Comparison of ENCODE assay signal across 25 mouse cellular contexts in genomic region chr19:55956745-55957144, GRCm38 (mm10).
DNase-seq lines count a peak whose midpoint lies in the region; ATAC-seq and TF ChIP-seq lines count a peak whose summit lies in the region.
"Had no signal": no experiment of that assay in that cellular context is flagged by ENCODE, and none has a peak within 500 bp of the region (broad histone marks: within the 10 kb centered on the region; RNA-seq: fewer than 3 reads in every experiment).

No protein-coding gene starts in this region.

- in situ Hi-C loops in Patski (cut with MboI; ENCODE audit: low pct_unique_long_range_greater_than_20kb): no loop called here

- H3K4me1 ChIP-seq in heart, postnatal 0 days (ENCODE audit: control insufficient read depth, insufficient read depth): no peaks in the 10 kb centered on the region
- no peaks in the 10 kb centered on the region for H3K4me1 ChIP-seq in MEL (ENCODE audit: control insufficient read depth in 1 of 2, insufficient read depth in 2 of 2, low read length in 2 of 2)
- H3K4me1 ChIP-seq in stomach, postnatal 0 days (replicated peaks; ENCODE audit: control insufficient read depth, insufficient read depth): no peaks in the 10 kb centered on the region
- no peaks in the 10 kb centered on the region for H3K4me1 ChIP-seq in lung, postnatal 0 days (ENCODE audit: insufficient read depth, low read depth, low read length)
- H3K4me1 ChIP-seq in forebrain, postnatal 0 days (ENCODE audit: insufficient read depth): no peaks in the 10 kb centered on the region

- no peak for TF ChIP-seq RAD21 in MEL (IDR thresholded peaks at IDR 0.05; ENCODE audit: low read depth, low read length)

- H3K9me3 ChIP-seq in heart, postnatal 0 days (replicated peaks; ENCODE audit: control insufficient read depth, low read length): 0 out of 2 replicates have a peak, but pooled peaks cover 6% of the 10 kb centered on the region
- H3K9me3 ChIP-seq in MEL (replicated peaks; ENCODE audit: insufficient read depth, low read length): no peaks in the 10 kb centered on the region; the same call in 1 of the 2 replicates
- 0 out of 2 replicates have a peak, but pooled peaks cover 3% of the 10 kb centered on the region for H3K9me3 ChIP-seq in stomach, postnatal 0 days (ENCODE audit: control insufficient read depth, low read length)
- H3K9me3 ChIP-seq in lung, postnatal 0 days (ENCODE audit: low read length): no peaks in the 10 kb centered on the region; the same call in 1 of the 2 replicates
- no peaks in the 10 kb centered on the region for H3K9me3 ChIP-seq in forebrain, postnatal 0 days (ENCODE audit: low read length)

- no peaks in the 10 kb centered on the region for H3K79me2 ChIP-seq in MEL (ENCODE audit: control insufficient read depth, insufficient read depth, low read length, poor library complexity)

- no peak for TF ChIP-seq CTCF in heart, postnatal 0 days (IDR thresholded peaks at IDR 0.05; ENCODE audit: low read depth)
- TF ChIP-seq CTCF in MEL (IDR thresholded peaks at IDR 0.05 in 2 of 3, conservative IDR thresholded peaks at IDR 0.05 in 1 of 3; ENCODE audit: control insufficient read depth in 1 of 3, insufficient read depth in 1 of 3, low read depth in 2 of 3, low read length in 3 of 3, poor library complexity in 1 of 3, severe bottlenecking in 1 of 3): no peak
- TF ChIP-seq CTCF in Patski (IDR thresholded peaks at IDR 0.05): no peak
- TF ChIP-seq CTCF in stomach, postnatal 0 days (IDR thresholded peaks at IDR 0.05; ENCODE audit: low read depth): no peak
- no peak for TF ChIP-seq CTCF in lung, postnatal 0 days (IDR thresholded peaks at IDR 0.05)
- no peak for TF ChIP-seq CTCF in forebrain, postnatal 0 days (IDR thresholded peaks at IDR 0.05; ENCODE audit: low read depth)

- ATAC-seq in heart, postnatal 0 days (ENCODE audit: insufficient read depth, low read depth): 0 out of 2 replicates have a peak, but pooled peaks have one; percentile 47
- peak; percentile 57 for ATAC-seq in Patski
- peak; percentile 71 for ATAC-seq in stomach, postnatal 0 days (ENCODE audit: low FRiP score, low TSS enrichment)
- ATAC-seq in lung, postnatal 0 days: no peak
- ATAC-seq in forebrain, postnatal 0 days: no peak
- ATAC-seq: activated CD4-positive, CD25-positive, alpha-beta regulatory T cell, adult 4 months; CD4-positive, CD25-positive, alpha-beta regulatory T cell, adult 4 months; forebrain, embryonic 13.5 days; forebrain, embryonic 16.5 days; hindbrain, embryonic 16.5 days; intestine, embryonic 16.5 days had no signal

- POLR2A ChIA-PET in Patski (lab: Charles Lee): no interaction called here

- no peak for TF ChIP-seq EP300 in heart, postnatal 0 days (IDR thresholded peaks at IDR 0.05; ENCODE audit: low read depth)
- TF ChIP-seq EP300 in MEL (IDR thresholded peaks at IDR 0.05; ENCODE audit: low read depth in 1 of 2, low read length in 2 of 2): no peak
- no peak for TF ChIP-seq EP300 in stomach, postnatal 0 days (optimal IDR thresholded peaks at IDR 0.05)
- no peak for TF ChIP-seq EP300 in lung, postnatal 0 days (IDR thresholded peaks at IDR 0.05)

- no peak overlapping the region for H3K27ac ChIP-seq in heart, postnatal 0 days (ENCODE audit: low read depth)
- H3K27ac ChIP-seq in MEL (ENCODE audit: control insufficient read depth, low read depth, low read length): no peak overlapping the region
- H3K27ac ChIP-seq in stomach, postnatal 0 days (replicated peaks): no peak overlapping the region
- no peak overlapping the region for H3K27ac ChIP-seq in lung, postnatal 0 days (ENCODE audit: low read length)
- no peak overlapping the region for H3K27ac ChIP-seq in forebrain, postnatal 0 days (ENCODE audit: low read depth, low read length)
- H3K27ac ChIP-seq: forebrain, embryonic 10.5 days; forebrain, embryonic 13.5 days; gastrocnemius, adult 2 months; hindbrain, embryonic 10.5 days; hindbrain, embryonic 13.5 days had no signal

- 71% methylated on average over 6 of the region's 6 CpGs for WGBS in heart, postnatal 0 days
- 81% methylated on average over 6 of the region's 6 CpGs for WGBS in stomach, postnatal 0 days
- WGBS in lung, postnatal 0 days: 88% methylated on average over 6 of the region's 6 CpGs
- 97% methylated on average over 6 of the region's 6 CpGs for WGBS in forebrain, postnatal 0 days

- no peaks in the 10 kb centered on the region for H3K36me3 ChIP-seq in heart, postnatal 0 days (replicated peaks; ENCODE audit: control insufficient read depth, insufficient read depth, low read length)
- H3K36me3 ChIP-seq in MEL (ENCODE audit: control insufficient read depth in 1 of 2, insufficient read depth in 2 of 2, low read length in 2 of 2): no peaks in the 10 kb centered on the region
- H3K36me3 ChIP-seq in stomach, postnatal 0 days (ENCODE audit: control insufficient read depth, insufficient read depth, low read length): no peaks in the 10 kb centered on the region
- H3K36me3 ChIP-seq in lung, postnatal 0 days (ENCODE audit: insufficient read depth, low read length): no peaks in the 10 kb centered on the region
- H3K36me3 ChIP-seq in forebrain, postnatal 0 days (ENCODE audit: insufficient read depth): no peaks in the 10 kb centered on the region
- H3K36me3 ChIP-seq: forebrain, embryonic 10.5 days; hindbrain, embryonic 10.5 days; hindbrain, embryonic 13.5 days had no signal

- H3K4me3 ChIP-seq in heart, postnatal 0 days (ENCODE audit: low read depth, low read length): no peak overlapping the region
- no peak overlapping the region for H3K4me3 ChIP-seq in MEL (ENCODE audit: control insufficient read depth in 1 of 2, insufficient read depth in 1 of 2, low read depth in 2 of 2, low read length in 2 of 2)
- no peak overlapping the region for H3K4me3 ChIP-seq in stomach, postnatal 0 days (ENCODE audit: low read depth, low read length)
- H3K4me3 ChIP-seq in lung, postnatal 0 days (ENCODE audit: low read depth, low read length): no peak overlapping the region
- H3K4me3 ChIP-seq in forebrain, postnatal 0 days (ENCODE audit: low read depth, low read length): no peak overlapping the region
- H3K4me3 ChIP-seq: forebrain, embryonic 10.5 days; forebrain, embryonic 13.5 days; gastrocnemius, adult 2 months; hindbrain, embryonic 10.5 days; hindbrain, embryonic 13.5 days had no signal

- no peak overlapping the region for H3K4me2 ChIP-seq in heart, postnatal 0 days (ENCODE audit: low read depth, low read length)
- no peak overlapping the region for H3K4me2 ChIP-seq in stomach, postnatal 0 days (replicated peaks; ENCODE audit: low read depth)
- no peak overlapping the region for H3K4me2 ChIP-seq in lung, postnatal 0 days (replicated peaks; ENCODE audit: low read depth, low read length)
- H3K4me2 ChIP-seq in forebrain, postnatal 0 days (ENCODE audit: low read depth): no peak overlapping the region
- H3K4me2 ChIP-seq: forebrain, embryonic 13.5 days; hindbrain, embryonic 13.5 days had no signal

- H3K9ac ChIP-seq in heart, postnatal 0 days (replicated peaks; ENCODE audit: low read depth, low read length): no peak overlapping the region
- no peak overlapping the region for H3K9ac ChIP-seq in MEL (ENCODE audit: control insufficient read depth, low read depth, low read length, poor library complexity, severe bottlenecking)
- no peak overlapping the region for H3K9ac ChIP-seq in stomach, postnatal 0 days (ENCODE audit: low read length)
- no peak overlapping the region for H3K9ac ChIP-seq in lung, postnatal 0 days (replicated peaks; ENCODE audit: low read depth)
- H3K9ac ChIP-seq in forebrain, postnatal 0 days: no peak overlapping the region
- H3K9ac ChIP-seq: forebrain, embryonic 13.5 days; hindbrain, embryonic 13.5 days had no signal

- no peaks in the 10 kb centered on the region for H3K27me3 ChIP-seq in heart, postnatal 0 days (ENCODE audit: control insufficient read depth, insufficient read depth, low read length)
- no peaks in the 10 kb centered on the region for H3K27me3 ChIP-seq in MEL (ENCODE audit: control insufficient read depth in 1 of 2, insufficient read depth in 2 of 2, low read length in 2 of 2)
- H3K27me3 ChIP-seq in Patski: peaks cover 10% of the 10 kb centered on the region
- H3K27me3 ChIP-seq in stomach, postnatal 0 days (ENCODE audit: control insufficient read depth, insufficient read depth, low read length): no peaks in the 10 kb centered on the region
- H3K27me3 ChIP-seq in lung, postnatal 0 days (replicated peaks; ENCODE audit: insufficient read depth, low read length): no peaks in the 10 kb centered on the region
- H3K27me3 ChIP-seq in forebrain, postnatal 0 days (ENCODE audit: insufficient read depth, low read length): no peaks in the 10 kb centered on the region
- H3K27me3 ChIP-seq: forebrain, embryonic 13.5 days; hindbrain, embryonic 13.5 days had no signal

- no peak for TF ChIP-seq POLR2A in MEL (IDR thresholded peaks at IDR 0.05; ENCODE audit: control insufficient read depth in 1 of 2, insufficient read depth in 1 of 2, low read depth in 1 of 2, low read length in 2 of 2, poor library complexity in 1 of 2)

- CTCF ChIA-PET in Patski (lab: Charles Lee): no interaction called here

- peak; percentile 29 for DNase-seq in heart, postnatal 0 days (ENCODE audit: low spot score)
- no peak for DNase-seq in heart, adult 8-10 months (ENCODE audit: low spot score)
- DNase-seq in MEL (ENCODE audit: low read depth, low spot score) (no peak), Patski (ENCODE audit: low read depth, low spot score) (peak; percentile 50)
- DNase-seq in stomach, postnatal 0 days (ENCODE audit: low spot score): no peak
- no peak for DNase-seq in lung, postnatal 0 days (ENCODE audit: low spot score)
- no peak for DNase-seq in forebrain, postnatal 0 days
- DNase-seq: adrenal gland, postnatal 10 days; adrenal gland, postnatal 36 days; cerebellum, adult 18-20 months; cerebellum, adult 9-10 months; cerebellum, postnatal 14 days; gastrocnemius, adult 2 months; gastrocnemius, postnatal 14 days; heart, postnatal 10 days; heart, postnatal 36 days had no signal

TF ChIP-seq in MEL, 35 proteins besides CTCF, POLR2A, EP300 and RAD21:
- TF ChIP-seq ZNF384 (IDR thresholded peaks at IDR 0.05; ENCODE audit: low read depth, low read length): peak; percentile 52; the same call in 1 of the 2 replicates
- no peak for TF ChIP-seq USF1 (IDR thresholded peaks at IDR 0.05; ENCODE audit: low read depth, low read length)
TF ChIP-seq in MEL: peak in this region for 1.

Comparison
In these comparisons a context has a peak if more than half of its experiments do, and no peak if none do; other contexts are left out.
1. DNase-seq: peak in heart, postnatal 0 days (single experiment) and Patski (single experiment); none in heart, adult 8-10 months (single experiment), MEL (single experiment), stomach, postnatal 0 days (single experiment), lung, postnatal 0 days (single experiment) and forebrain, postnatal 0 days (single experiment).
2. ATAC-seq: peak in heart, postnatal 0 days (single experiment), Patski (single experiment) and stomach, postnatal 0 days (single experiment); none in lung, postnatal 0 days (single experiment) and forebrain, postnatal 0 days (single experiment).